Mouse (Mus musculus): ENCODE results near the gene Ccnf. TPM values are rescaled to one million over a fixed set of nuclear protein-coding genes. Genes with fewer than 3 reads are reported as not detected.

The Ccnf gene
- total and polyA plus RNA-seq, 3 experiments, result 26.4 to 60.7 (median 40.1) TPM

DNA sequence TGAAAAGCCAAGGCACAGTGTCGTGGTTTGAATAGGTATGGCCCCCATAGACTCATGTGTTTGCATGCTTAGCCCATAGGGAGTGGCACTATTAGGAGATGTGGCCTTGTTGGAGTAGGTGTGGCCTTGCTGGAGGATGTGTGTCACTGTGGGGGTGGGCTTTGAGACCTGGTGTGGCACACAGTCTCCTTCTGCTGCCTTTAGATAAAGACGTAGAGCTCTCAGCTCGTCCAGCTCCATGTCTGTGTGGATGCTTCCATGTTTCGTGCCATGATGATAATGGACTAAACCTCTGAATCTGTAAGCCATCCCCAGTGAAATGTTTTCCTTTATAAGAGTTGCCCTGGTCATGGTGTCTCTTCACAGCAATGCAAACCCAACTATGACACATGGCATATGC lies 28.6 kb upstream of the Ccnf start:
- H3K27ac ChIP-seq (ENCODE audit: insufficient read depth, low read depth), result no peak overlapping the region
- DNase-seq (ENCODE audit: extremely low read depth), result no peak
- no peaks in the 10 kb centered on the region for H3K4me1 ChIP-seq (ENCODE audit: control insufficient read depth in 1 of 2, insufficient read depth in 2 of 2)
- H3K27me3 ChIP-seq (replicated peaks), result no peaks in the 10 kb centered on the region
- TF ChIP-seq RCOR1 (conservative IDR thresholded peaks at IDR 0.05; ENCODE audit: low read depth, low read length) (no peak), SMC3 (IDR thresholded peaks at IDR 0.05; ENCODE audit: low read depth, low read length) (no peak), ZMIZ1 (IDR thresholded peaks at IDR 0.05; ENCODE audit: low read depth, low read length) (no peak), HCFC1 (IDR thresholded peaks at IDR 0.05; ENCODE audit: low read depth, low read length) (no peak), SIN3A (IDR thresholded peaks at IDR 0.05; ENCODE audit: low read length) (no peak), USF1 (IDR thresholded peaks at IDR 0.05; ENCODE audit: low read depth, low read length) (no peak), JUN (IDR thresholded peaks at IDR 0.05; ENCODE audit: insufficient read depth, low read depth, low read length) (no peak)
- no peaks in the 10 kb centered on the region for H3K36me3 ChIP-seq (replicated peaks in 1 of 2; ENCODE audit: control insufficient read depth in 1 of 2, insufficient read depth in 1 of 2, low read length in 1 of 2)
- in situ Hi-C loops (cut with MboI; ENCODE audit: low pct_ligation_motif_present, low pct_unique_long_range_greater_than_20kb, low sequenced_read_pairs) (no loop called here), dilution Hi-C loops (cut with MboI; ENCODE audit: extremely low pct_ligation_motif_present, extremely low pct_unique_long_range_greater_than_20kb, low sequenced_read_pairs) (no loop called here)
- no peak overlapping the region for H3K4me3 ChIP-seq (replicated peaks in 1 of 3; ENCODE audit: low read depth in 2 of 3, low read length in 2 of 3, poor library complexity in 1 of 3)
- H3K9me3 ChIP-seq (replicated peaks; ENCODE audit: low read length), result peaks cover 10% of the 10 kb centered on the region
- H3K4me2 ChIP-seq (ENCODE audit: insufficient read depth, low read depth, poor library complexity, severe bottlenecking), result no peak overlapping the region
- no peak overlapping the region for H3K9ac ChIP-seq (ENCODE audit: insufficient read depth, low read depth)
- no peaks in the 10 kb centered on the region for H3K79me2 ChIP-seq (replicated peaks; ENCODE audit: control insufficient read depth, extremely low read depth, insufficient read depth, poor library complexity, severe bottlenecking)

DNA sequence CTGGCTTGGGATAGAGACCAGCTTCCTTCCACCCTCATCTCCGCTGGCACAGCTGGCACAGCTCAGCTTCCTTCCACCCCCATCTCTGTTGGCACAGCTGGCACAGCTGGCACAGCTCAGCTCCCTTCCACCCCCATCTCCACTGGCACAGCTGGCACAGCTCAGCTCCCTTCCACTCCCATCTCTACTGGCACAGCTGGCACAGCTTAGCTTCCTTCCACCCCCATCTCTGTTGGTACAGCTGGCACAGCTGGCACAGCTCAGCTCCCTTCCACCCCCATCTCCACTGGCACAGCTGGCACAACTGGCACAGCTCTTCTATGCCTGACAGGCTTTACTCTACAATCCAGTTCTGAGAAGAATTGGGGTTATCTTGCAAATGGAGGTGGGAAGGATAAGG lies 15.8 kb upstream of the Ccnf start:
- in situ Hi-C loops (cut with MboI; ENCODE audit: low pct_ligation_motif_present, low pct_unique_long_range_greater_than_20kb, low sequenced_read_pairs) (no loop called here), dilution Hi-C loops (cut with MboI; ENCODE audit: extremely low pct_ligation_motif_present, extremely low pct_unique_long_range_greater_than_20kb, low sequenced_read_pairs) (no loop called here)
- Histone ChIP-seq H3K27ac (ENCODE audit: insufficient read depth, low read depth) (no peak overlapping the region), H3K9ac (ENCODE audit: insufficient read depth, low read depth) (no peak overlapping the region), H3K4me1 (ENCODE audit: control insufficient read depth in 1 of 2, insufficient read depth in 2 of 2) (no peaks in the 10 kb centered on the region), H3K36me3 (replicated peaks in 1 of 2; ENCODE audit: control insufficient read depth in 1 of 2, insufficient read depth in 1 of 2, low read length in 1 of 2) (no peaks in the 10 kb centered on the region), H3K4me2 (ENCODE audit: insufficient read depth, low read depth, poor library complexity, severe bottlenecking) (no peak overlapping the region), H3K27me3 (replicated peaks) (no peaks in the 10 kb centered on the region), H3K79me2 (replicated peaks; ENCODE audit: control insufficient read depth, extremely low read depth, insufficient read depth, poor library complexity, severe bottlenecking) (no peaks in the 10 kb centered on the region), H3K4me3 (replicated peaks in 1 of 3; ENCODE audit: low read depth in 2 of 3, low read length in 2 of 3, poor library complexity in 1 of 3) (no peak overlapping the region), H3K9me3 (replicated peaks; ENCODE audit: low read length) (peaks cover 8% of the 10 kb centered on the region)
- DNase-seq (ENCODE audit: extremely low read depth), result no peak
- TF ChIP-seq ZKSCAN1 (IDR thresholded peaks at IDR 0.05; ENCODE audit: borderline replicate concordance, low read depth, low read length), result no peak
- no peak for TF ChIP-seq ZNF384 (IDR thresholded peaks at IDR 0.05; ENCODE audit: low read depth, low read length)
- TF ChIP-seq CTCF (conservative IDR thresholded peaks at IDR 0.05 in 1 of 2, IDR thresholded peaks at IDR 0.05 in 1 of 2; ENCODE audit: low read depth in 2 of 2, low read length in 2 of 2), result no peak
- no peak for TF ChIP-seq ZMIZ1 (IDR thresholded peaks at IDR 0.05; ENCODE audit: low read depth, low read length)
- TF ChIP-seq MXI1 (IDR thresholded peaks at IDR 0.05; ENCODE audit: low read depth, low read length), result no peak
- no peak for TF ChIP-seq RAD21 (IDR thresholded peaks at IDR 0.05; ENCODE audit: low read depth, low read length)
- no peak for TF ChIP-seq CHD1 (IDR thresholded peaks at IDR 0.05; ENCODE audit: low read depth, low read length)
- TF ChIP-seq BHLHE40 (IDR thresholded peaks at IDR 0.05; ENCODE audit: low read depth, low read length), result no peak
- no peak for TF ChIP-seq IRF4 (IDR thresholded peaks at IDR 0.05; ENCODE audit: low read depth, low read length)
- TF ChIP-seq MAX (IDR thresholded peaks at IDR 0.05; ENCODE audit: low read length), result no peak
